Mouse (Mus musculus): Measurements from ENCODE around the gene Ilf3.
"Not testable (repeated sequence)": the region's sequence is repeated elsewhere in the genome, so short reads cannot be mapped to it uniquely, and the experiment has no call there.

Ilf3 gene

DNA sequence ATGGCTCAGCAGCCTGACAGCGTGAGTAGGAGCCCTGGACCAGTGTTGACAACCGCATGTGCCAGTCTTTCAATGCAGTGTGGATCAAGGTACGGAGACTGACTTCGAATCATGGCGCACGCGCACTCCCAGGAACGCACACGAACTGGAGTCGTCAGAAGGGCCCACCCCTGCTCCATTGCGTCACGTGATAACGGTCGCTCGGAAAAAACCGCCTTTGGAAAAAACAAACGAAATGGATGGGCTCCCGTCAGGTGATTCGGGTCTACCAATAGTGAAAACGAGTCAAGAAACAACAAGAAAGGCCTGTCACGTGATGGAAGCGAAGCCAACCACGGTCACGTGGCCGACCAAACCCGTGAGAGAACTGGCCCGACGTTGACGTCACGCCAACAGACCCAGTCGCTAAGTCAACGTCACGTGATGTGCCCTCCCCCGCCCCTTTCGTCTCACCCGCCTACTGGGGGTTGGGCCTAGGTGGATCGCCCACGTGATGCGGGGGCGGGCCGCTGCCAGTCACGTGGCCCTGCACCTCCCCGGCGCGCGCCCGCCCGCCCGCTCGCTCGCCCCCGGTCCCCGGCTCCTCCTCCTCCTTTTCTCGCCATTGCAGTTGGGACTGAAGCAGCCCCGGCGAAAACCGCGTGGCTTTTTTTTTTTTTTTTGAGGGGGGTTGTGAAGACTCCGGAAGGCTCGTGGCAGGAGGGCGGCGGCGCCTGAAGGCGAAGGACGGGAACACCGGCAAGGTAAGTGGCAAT is at the start of gene Ilf3:
Gene Ilf3, plus strand, starts transcription at position 515 of the 755 bp plus-strand sequence.
- DNase-seq, result peak; percentile 100

DNA sequence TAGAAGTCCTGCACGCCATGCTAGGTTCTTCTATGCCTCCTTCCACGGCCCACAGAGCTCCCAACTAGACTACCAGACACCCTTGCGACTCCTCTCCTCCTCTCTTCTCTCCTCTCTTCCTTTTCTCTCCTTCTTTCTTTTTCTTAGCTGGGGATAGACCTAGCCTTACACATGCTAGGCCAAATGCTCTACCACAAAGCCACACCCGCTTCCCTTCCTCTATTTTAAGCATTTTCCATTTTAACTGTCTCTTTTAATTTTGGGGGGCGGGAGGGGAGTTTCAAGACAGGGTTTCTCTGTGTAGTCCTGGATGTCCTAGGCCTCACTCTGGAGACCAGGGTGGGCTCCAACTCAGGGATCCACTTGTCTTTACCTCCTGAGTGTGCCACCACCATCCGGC is 48.9 kb upstream of the Ilf3 start:
- no peak for DNase-seq

DNA sequence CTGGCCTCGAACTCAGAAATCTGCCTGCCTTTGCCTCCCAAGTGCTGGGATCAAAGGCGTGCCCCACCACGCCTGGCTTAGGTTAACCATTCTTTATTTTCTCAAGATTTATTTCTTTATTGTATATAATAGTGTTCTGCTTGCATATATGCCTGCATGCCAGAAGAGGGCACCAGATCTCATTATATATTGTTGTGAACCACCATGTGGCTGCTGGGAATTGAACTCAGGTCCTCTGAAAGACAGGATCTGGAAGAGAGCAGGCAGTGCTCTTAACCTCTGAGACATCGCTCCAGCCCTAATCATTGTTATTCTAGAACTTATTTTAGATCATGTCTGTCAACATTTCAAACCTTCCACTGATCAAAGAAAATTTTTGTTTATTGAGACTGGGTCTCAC is 48.2 kb upstream of the Ilf3 start:
- DNase-seq, result no peak

DNA sequence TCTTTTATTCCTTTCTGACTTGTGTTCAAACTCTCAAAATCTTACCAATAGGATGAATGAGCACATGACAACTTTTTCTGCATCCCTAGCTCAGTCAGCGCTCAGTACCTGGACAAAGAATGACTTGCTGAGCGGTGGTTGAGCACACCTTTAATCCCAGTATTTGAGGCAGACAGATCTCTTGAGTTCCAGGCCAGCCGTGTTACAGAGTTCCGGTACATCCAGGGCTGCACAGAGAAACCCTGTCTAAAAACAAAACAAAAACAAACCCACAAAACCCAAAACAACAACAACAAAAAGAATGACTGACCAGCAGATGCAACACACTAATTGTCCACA is 47.4 kb upstream of the Ilf3 start:
- DNase-seq, result no peak

GRCm38 (mm10) chr9:21320619-21321512 is 46.8 kb upstream of the Ilf3 start, which contains the start of gene Slc44a2:
Slc44a2 (plus strand) TSS chr9:21320698.
- DNase-seq, result peak; percentile 88

DNA sequence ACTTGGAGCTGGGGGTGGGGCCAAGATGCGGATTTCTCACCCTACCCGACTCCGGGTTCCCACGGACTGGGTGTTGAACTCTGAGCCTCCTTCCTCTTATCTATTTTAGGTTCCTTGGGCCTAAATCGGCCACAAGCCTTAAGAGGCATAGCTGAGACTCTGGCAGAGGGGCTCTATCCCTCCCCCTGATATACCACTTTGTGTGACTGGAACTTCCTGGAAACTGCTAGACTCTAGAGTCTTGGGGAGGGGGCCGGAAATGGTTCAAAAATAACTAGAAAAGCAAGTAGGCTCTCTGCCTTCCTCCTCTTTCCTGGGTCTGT is 46.2 kb upstream of the Ilf3 start:
- DNase-seq, result peak; percentile 76

DNA sequence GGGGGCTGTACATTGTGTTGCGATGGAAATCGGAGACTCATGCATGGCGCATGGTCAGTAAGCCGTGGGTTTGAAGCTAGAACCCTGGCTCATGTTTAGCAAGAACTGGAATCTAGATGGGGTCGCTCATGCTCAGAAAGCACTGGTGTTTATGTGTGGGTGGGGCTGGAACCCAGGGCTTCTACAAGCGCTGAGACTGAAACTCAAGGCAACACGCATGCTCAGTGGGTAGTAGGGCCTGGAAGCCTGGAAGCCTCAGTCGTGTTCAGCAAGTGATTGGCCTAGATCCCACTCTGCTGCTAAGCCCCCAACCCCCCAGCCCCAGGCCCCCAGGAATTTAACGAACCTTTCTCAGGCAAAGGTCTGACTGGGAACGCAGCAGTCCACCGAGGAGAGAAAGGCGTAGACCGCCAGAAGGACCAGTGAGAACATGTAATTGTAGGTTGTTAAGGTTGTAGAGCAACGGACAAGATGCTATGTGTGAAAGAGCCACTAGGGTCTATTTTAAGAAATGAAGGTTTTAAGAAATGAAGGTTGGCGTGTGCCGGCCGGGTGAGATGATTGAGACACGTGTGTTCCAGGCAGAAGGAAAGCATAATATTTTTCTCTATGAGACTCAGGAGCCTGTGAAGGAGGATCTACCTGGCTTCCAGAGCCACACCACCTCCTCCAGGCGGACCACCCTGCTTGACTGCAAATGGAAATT is 45.3 kb upstream of the Ilf3 start:
- no peak for DNase-seq

DNA sequence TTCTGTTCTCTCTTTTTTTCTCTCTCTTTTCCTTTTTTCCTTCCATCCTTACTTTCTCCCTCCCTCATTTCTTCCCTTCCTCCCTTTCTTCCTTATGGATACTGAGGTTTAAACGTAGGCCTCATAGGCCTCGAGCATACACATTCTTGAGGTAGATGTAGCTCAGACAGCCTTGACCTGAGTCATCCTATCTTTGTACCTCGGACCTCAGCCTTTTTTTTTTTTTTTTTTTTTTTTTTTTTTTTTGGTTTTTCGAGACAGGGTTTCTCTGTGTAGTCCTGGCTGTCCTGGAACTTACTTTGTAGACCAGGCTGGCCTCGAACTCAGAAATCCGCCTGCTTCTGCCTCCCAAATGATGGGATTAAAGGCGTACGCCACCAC is 44.8 kb upstream of the Ilf3 start:
- not testable (repeated sequence) for DNase-seq

DNA sequence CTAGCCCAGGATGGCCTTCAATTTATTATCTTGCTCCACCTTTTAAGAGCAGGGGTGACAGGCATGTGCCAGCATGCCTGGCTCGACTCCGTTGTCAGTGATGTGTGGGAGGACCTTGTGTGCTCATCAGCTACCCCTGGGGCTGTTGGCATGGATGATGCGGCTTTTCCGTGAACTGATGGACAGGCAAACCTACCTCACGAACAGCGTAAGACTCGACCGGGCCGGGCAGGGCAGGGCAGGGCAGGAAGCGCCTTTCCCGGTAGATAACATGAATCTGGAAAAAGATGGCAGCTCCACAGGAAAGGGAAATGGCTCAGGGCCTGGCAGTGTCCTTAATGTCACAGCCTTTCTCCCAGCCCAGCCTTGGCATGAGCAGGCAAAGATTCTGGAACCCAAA is 43.4 kb upstream of the Ilf3 start:
- DNase-seq, result peak; percentile 78

GRCm38 (mm10) chr9:21327569-21327968 is 40.1 kb upstream of the Ilf3 start:
- DNase-seq, result no peak

DNA sequence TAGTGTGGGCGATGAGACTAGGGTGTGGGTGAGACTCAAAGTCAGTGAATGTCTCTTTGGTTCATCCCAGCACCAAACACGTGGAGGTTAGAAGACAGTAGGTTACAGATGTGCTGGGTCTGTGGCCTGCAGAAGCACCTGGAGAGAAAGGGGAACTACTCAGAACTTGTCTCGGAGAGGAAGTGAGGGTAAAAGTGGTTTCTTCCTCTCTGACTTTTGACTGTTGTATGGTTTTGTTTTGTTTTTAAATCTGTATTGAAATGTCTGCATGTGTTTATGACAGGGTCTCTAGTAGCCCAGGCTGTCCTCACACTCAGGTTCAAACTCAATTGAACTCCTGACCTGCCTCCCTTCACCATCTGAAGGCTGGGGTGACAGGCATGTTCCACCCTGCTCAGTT is 39.6 kb upstream of the Ilf3 start:
- peak; percentile 26 for DNase-seq

GRCm38 (mm10) chr9:21329041-21329440 is 38.6 kb upstream of the Ilf3 start:
- DNase-seq, result peak; percentile 87

GRCm38 (mm10) chr9:21329699-21330289 is 37.9 kb upstream of the Ilf3 start:
- peak; percentile 40 for DNase-seq

DNA sequence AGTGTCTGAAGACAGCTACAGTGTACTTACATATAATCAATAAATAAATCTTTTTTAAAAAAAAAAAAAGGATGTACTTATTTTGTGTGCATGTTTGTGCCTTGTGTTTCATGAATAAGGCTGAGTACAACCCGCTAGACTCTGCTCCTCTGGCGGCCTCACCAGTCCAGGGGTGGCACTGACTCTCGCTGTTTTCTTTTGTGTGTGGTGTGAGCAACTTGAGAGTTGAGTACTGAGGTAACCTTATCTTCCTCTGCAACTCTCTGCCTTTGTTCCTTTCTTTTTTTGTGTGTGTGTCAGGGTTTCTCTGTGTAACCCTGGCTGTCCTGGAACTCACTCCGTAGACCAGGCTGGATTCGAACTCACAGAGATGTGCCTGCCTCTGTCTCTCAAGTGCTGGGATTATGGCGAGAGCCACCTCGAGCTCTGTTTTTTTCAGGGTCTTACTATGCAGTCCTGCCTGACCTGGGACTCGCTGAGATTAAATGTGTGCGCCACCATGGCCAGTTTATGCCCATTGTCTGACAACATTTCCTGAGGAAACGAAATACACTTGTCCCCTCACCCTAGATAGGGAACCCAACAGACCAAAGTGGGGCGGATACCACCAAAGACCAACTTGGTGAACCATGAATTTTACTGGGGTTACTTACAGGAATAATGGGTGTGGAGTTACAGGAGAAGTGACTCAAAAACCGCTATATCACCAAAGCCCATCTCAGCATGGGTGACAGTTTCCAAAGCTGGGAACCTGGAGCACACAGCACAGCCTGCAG is 36.1 kb upstream of the Ilf3 start:
- DNase-seq, result no peak

GRCm38 (mm10) chr9:21332161-21333061 is 35.3 kb upstream of the Ilf3 start:
- DNase-seq, result no peak

GRCm38 (mm10) chr9:21333523-21333922 is 34.1 kb upstream of the Ilf3 start:
- no peak for DNase-seq

DNA sequence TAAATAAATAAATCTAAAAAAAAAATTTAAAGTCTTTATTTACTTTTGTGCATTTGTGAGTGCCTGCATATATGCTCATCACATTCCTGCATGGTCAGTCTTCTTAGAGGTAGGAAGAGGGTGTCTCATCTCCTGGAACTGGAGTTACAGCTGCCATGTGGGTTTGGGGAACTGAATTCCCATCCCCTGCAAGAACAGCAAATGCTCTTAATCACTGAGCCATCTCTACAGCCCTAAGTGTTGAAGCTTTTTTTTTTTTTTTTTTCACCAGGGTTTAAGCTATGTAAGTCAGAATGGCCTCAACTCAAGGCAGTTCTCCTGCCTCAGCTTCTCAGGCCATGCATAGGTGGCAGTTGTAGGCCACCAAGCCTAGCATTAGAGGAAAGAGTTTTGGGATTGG is 32.9 kb upstream of the Ilf3 start:
- DNase-seq, result no peak

DNA sequence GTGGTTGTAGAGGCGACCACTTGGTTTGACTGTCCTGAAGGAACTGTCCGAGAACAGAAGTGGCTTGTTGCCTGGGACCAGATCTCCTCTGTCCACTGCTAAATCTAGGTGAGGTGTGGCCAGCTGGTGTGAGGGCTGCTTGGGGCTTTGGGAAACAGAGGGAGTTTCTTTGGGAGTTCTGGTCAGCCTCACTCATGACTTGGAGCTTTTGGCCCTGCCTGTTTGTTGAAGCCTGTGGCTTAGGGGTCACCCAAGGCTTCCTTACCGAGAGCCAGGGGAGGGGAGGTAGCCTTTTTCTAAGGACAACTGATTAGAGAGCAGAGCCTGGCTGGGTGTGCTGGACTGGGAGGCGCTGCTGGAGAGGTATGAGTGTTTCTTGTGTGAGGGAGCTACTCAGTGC is 32.3 kb upstream of the Ilf3 start:
- DNase-seq, result peak; percentile 26

DNA sequence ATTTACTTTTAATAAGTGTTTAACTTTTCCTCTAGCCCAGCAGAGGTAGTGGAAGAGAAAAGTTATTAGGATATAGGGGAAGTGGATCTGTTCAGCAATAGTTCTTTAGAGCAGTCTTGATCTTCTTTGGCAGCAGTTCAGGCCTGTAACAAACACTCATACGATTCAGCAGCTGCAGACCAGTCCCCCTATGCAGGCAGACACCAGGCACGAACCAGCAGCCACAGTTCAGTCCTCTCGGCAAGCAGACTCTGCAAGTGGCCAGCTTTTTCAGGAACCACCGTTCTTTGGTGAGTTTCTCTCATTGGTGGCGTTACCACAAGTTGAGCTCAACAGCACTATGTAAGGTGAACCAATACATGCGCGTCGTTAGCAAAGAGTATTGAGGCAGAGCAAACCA is 31.2 kb upstream of the Ilf3 start:
- no peak for DNase-seq

GRCm38 (mm10) chr9:21337652-21338051 is 30.0 kb upstream of the Ilf3 start:
- peak; percentile 75 for DNase-seq

- DNase-seq, result peak; percentile 68
Observed at GRCm38 (mm10) chr9:21340411-21340810, 27.3 kb upstream of the Ilf3 start.

Measured in lung, postnatal 36 days (tissue).